Mouse (Mus musculus): ENCODE measurements around the gene Polr1e. TPM values are rescaled to one million over a fixed set of nuclear protein-coding genes. Genes with fewer than 3 reads are reported as not detected.
"Not testable (repeated sequence)": the region's sequence is repeated elsewhere in the genome, so short reads cannot be mapped to it uniquely, and the experiment has no call there.

Gene Polr1e
- 10 to 100 TPM; 19.9 to 20.1 TPM for total RNA-seq (2021)
- long read RNA-seq, experiment 1, transcript Polr1e-204 (12 exons, 2,986 nt): major isoform, 17 of 21 reads
- long read RNA-seq, experiment 1, partial matches to known transcripts: 0 of 21 reads
- long read RNA-seq, experiment 1, other reads (novel, unspliced or antisense): 4 of 21 reads
- long read RNA-seq, experiment 2, transcript Polr1e-204 (12 exons, 2,986 nt): major isoform, 24 of 31 reads
- long read RNA-seq, experiment 2, partial matches to known transcripts: 0 of 31 reads
- long read RNA-seq, experiment 2, other reads (novel, unspliced or antisense): 6 of 31 reads

- DNase-seq (ENCODE audit: low spot score in 2 of 2): peak; percentile 78 to 85
These were observed at the start of gene Polr1e for GRCm38 (mm10) chr4:45018452-45018980. TSS of gene Polr1e (plus strand) at chr4:45018583.

DNA sequence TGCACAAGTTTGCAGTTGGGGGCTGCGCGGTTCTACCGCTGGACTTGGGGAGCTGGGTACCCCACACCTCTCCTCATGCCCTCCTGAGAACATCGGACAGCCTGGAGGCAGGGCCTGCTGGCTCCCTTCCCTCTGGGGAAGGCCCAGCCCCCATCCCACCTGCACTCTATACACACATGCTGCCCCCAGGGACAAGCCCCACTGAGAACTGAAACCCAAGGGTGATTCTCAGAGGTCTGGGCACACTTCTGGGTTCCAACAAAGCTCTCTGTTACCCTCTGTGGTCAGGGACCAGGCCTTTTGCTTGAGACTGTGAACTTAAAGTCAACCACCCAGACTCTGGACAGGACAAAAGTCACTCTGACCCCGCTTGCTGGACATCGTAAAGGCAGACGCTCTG, 48.3 kb upstream of the Polr1e start:
- DNase-seq (ENCODE audit: low spot score in 2 of 2): no peak

DNA sequence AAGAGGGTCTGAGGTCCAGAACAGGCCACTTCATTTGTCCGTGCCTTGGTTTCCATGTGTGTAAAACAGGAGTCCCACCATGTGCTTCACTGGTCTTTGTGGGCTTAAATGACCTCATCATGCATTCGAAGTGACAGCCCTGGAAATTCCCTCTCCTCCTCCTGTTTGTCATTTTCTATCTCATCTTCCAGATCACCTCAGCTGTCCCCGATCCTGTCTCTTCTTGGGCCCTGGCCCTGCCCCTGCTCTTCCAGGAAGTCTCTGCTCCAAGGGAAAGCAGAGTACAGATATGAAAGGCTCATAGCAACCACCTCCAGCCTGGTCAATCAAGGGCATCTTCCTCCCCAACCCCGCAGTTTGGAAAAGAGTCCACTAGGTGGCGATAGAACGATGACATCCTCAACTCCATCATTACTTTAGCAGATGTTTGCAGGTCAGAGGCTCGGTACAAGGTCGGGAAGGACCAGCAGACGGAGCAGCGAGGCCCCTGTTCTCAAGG, 47.7 kb upstream of the Polr1e start:
- DNase-seq (ENCODE audit: low spot score in 2 of 2): no peak

- peak; percentile 74 to 88 for DNase-seq (ENCODE audit: low spot score in 2 of 2)
These were observed 44.9 kb upstream of the Polr1e start for GRCm38 (mm10) chr4:44973450-44973849.

DNA sequence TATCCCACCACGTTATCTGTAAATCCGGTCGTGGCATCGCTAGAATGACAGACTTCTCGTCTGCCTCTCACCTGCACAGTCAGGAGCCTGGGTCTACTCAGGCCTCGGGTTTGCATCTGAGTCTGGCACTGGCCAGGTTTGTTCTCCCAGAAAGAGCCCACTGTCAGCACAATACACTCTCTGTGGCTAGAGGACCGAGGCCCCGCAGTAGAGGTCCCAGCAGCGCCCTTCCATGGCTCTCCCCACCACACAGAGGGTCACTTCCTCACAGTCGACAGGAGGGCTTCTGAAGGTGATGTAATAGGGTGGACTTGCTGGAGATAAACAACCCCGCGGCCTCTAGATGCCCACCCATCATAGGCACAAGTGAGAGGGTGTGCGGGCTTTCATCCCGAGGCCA, 44.5 kb upstream of the Polr1e start:
- no peak for DNase-seq (ENCODE audit: low spot score in 2 of 2)

- DNase-seq (ENCODE audit: low spot score in 2 of 2): no peak
These were observed 44.1 kb upstream of the Polr1e start for GRCm38 (mm10) chr4:44974331-44974730.

GRCm38 (mm10) chr4:44976026-44976615, 42.3 kb upstream of the Polr1e start:
- DNase-seq (ENCODE audit: low spot score in 2 of 2): no peak

GRCm38 (mm10) chr4:44976921-44977710, 41.3 kb upstream of the Polr1e start:
- no peak for DNase-seq (ENCODE audit: low spot score in 2 of 2)

GRCm38 (mm10) chr4:44978175-44978574, 40.2 kb upstream of the Polr1e start:
- no peak for DNase-seq (ENCODE audit: low spot score in 2 of 2)

DNA sequence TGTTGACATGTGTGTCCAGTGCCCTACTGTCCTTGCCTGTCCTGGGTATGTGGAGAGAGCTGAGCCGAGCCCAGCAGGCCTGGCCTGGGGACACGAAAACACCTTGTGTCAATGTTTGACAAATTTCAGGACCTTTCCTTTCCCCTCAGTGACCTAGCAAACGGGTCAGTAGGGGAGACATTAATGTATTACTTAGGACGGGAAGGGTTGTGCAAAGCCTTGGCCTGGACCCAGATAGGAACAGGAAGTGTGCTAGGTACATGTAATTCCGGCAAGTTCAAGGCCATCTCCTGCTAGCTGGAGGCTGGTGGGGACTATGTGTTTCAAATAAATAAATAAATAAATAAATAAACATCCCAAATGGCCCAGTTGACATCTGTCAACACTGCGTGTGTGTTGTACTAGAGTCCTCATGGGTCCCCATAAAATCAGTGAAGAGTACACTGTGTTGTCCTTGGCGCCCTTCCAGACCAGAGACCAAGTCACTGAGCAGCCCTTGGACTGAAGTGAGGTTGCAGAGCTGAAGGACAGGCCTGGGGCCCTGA, 38.5 kb upstream of the Polr1e start:
- no peak for DNase-seq (ENCODE audit: low spot score in 2 of 2)

DNA sequence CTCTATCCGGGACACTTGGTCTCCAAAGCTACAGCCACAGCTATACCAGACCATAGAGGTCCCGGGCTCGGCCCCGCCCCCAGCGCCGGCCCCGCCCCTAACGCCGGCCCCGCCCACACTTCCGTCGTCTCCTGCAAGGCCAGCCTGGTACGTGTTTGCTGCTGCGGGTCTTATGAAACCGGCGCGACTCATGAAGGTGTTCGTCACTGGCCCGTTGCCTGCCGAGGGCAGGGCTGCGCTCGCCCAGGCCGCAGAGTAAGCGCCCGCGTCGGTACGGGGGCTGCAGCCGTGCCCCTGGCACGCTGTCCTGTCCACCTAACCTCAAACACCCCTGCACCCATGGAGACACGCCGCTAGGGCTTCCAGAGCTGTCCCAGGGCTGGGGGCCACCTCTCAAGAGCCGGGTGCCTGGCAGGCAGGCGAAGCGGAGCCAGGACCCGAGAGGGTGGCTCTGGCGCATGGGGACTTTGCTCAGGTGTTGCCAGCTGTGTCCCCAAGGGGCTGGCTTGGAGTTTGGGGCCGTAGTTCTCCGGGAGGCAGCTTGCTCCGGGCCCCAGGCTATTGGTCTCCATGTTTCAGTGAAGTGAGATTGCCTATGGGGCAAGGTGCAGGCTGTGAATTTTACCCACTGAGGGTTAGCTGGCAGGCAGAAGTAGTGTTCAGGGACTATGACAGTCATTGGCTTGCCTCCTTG, 37.0 kb upstream of the Polr1e start, which contains the start of gene Grhpr:
Gene Grhpr (plus strand): TSS at position 116 of the 694 bp plus-strand sequence.
- DNase-seq (ENCODE audit: low spot score in 2 of 2): peak; percentile 82 to 83

DNA sequence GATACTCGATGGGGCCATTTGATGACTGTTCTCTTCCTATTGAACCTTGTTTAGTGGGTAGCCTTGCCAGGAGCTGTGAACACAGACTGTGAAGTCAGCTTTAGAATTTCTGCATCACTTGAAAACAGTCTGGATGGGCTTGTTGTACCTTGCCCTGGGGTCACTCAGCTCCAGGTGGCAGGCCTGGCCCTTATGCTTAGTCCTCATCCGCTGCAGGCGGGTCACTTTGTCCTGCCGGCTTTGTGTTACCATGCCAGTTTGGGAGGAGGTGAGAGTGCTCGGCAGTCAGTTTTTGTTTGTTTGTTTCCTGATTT, 36.5 kb upstream of the Polr1e start:
- no peak for DNase-seq (ENCODE audit: low spot score in 2 of 2)

GRCm38 (mm10) chr4:44982440-44983130, 35.8 kb upstream of the Polr1e start:
- DNase-seq (ENCODE audit: low spot score in 2 of 2): no peak

DNA sequence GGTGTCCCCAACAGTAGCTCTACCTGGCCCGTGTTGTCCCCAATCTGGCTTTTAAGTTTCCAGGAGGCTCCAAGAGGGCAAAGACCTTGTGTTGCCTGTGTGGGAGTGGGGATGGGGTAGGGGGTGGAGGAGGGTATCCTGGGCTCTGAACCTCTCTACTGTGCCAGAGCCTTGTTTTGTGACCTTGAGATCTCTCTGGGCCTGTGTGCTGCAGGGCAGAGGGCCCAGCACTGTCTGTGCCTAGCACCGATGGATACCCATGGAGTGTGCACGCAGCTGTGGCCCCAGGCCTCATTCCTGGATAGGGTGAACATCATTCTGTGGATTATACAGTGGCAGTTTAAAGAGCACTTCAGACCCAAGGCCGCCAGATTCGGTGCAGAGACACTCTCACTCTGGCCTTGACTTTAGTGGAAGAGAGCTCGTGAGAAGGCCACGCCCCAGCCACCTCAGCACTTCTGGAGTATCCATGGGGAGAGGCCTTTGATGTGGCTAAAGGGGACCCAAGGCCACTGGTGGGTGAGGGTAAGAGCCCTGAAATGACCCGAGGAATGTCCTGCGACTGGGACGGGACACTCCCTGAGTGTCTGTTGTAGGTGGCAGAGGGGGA, 35.1 kb upstream of the Polr1e start:
- no peak for DNase-seq (ENCODE audit: low spot score in 2 of 2)

GRCm38 (mm10) chr4:44990560-44990959, 27.8 kb upstream of the Polr1e start:
- DNase-seq (ENCODE audit: low spot score in 2 of 2): no peak

GRCm38 (mm10) chr4:44992330-44992729, 26.1 kb upstream of the Polr1e start:
- not testable (repeated sequence) for DNase-seq (ENCODE audit: low spot score in 2 of 2)

DNA sequence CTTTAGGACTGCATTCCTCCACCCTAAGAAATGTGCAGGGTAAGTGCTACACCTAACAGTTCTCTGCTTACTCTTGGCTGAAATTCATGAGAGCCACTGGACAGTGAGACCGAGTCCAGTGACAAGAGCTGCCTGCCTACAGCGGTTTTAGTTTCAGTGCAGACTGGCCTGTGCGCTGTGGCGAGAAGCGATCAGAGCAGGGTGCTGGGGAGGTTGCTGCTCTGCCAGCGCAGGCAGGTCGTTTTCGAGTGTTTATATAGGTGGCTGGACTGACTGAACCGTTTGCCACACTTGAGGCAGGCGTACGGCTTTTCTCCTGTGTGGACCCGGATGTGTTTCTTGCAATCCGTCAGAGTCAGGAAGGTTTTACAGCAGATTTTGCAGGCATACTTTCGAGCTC, 25.2 kb upstream of the Polr1e start:
- DNase-seq (ENCODE audit: low spot score in 2 of 2): not testable (repeated sequence)

GRCm38 (mm10) chr4:44993847-44994246, 24.5 kb upstream of the Polr1e start:
- no peak for DNase-seq (ENCODE audit: low spot score in 2 of 2)

GRCm38 (mm10) chr4:44994776-44995175, 23.6 kb upstream of the Polr1e start:
- DNase-seq (ENCODE audit: low spot score in 2 of 2): no peak

DNA sequence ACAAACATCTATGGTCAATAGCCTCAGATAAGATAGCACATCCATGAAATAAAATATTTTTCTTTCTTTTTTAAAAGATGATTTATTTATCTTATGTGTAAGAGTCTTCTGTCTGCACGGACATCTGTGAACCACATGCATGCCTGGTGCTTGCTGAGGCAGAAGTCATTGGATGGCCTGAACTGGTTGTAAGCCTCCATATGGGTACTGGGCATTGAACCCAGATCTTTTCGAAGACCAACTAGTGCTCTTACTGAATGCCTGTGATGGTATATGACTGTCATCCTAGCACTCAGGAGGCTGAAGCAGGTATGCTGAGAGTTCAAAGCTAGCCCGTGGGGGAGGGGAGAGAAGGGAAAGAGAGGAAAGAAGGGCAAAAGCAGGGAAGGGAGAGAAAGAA, 20.3 kb upstream of the Polr1e start:
- no peak for DNase-seq (ENCODE audit: low spot score in 2 of 2)

All from adrenal gland, postnatal 4 days (tissue).